ENCODE assay signal across 11 mouse cellular contexts in the genomic region with DNA sequence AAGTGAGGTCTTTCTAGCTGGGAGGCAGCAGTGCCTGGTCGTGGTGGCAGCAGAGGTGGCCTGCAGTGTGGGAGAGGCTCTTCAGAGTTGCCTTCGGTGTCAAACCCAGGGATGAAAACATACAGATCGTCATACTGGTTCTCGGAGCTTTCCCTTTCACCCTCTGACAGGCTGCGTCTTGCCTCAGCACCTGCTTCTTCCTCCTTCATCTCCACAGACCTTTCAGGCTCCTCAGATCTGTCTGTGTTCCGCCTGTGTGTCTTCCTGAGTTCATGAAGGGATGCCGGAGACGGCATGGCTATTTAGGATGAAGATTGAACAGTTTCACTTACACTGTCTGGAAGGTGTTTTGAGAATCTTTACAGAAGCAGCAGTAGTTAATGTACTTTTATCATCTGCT.
DNase-seq lines count a peak whose midpoint lies in the region.
"Had no signal": no experiment of that assay in that cellular context is flagged by ENCODE, and none has a peak within 500 bp of the region (broad histone marks: within the 10 kb centered on the region; RNA-seq: fewer than 3 reads in every experiment).

No protein-coding gene starts in this region.

- peak; percentile 20 for DNase-seq in right cerebral cortex, adult 18-20 months
- no peak for DNase-seq in right cerebral cortex, postnatal 10 days (ENCODE audit: low spot score in 2 of 2)
- peak; percentile 45 for DNase-seq in CD4-positive, CD25-positive, alpha-beta regulatory T cell, adult 2 months (ENCODE audit: low read depth, low spot score)
- DNase-seq in induced T-regulatory cell, adult 2 months (ENCODE audit: low read depth), result peak; percentile 46
- peak; percentile 17 to 23 for DNase-seq in thymus, postnatal 36 days
- DNase-seq in kidney, postnatal 10 days, result no peak
- no peak for DNase-seq in urinary bladder, postnatal 4 days (ENCODE audit: low spot score in 2 of 2)
- DNase-seq: cerebellum, adult 2 months; cerebellum, postnatal 36 days; lung, embryonic 14.5 days; lung, postnatal 36 days had no signal

Comparison
In these comparisons a context has a peak if more than half of its experiments do, and no peak if none do; other contexts are left out.
1. DNase-seq: peak in right cerebral cortex, adult 18-20 months (single experiment), CD4-positive, CD25-positive, alpha-beta regulatory T cell, adult 2 months (single experiment), induced T-regulatory cell, adult 2 months (single experiment) and thymus, postnatal 36 days (2 of 2); none in right cerebral cortex, postnatal 10 days (0 of 2), kidney, postnatal 10 days (single experiment) and urinary bladder, postnatal 4 days (0 of 2).